Mouse (Mus musculus): Measurements from ENCODE around the gene Rnf182.

The Rnf182 gene

DNA sequence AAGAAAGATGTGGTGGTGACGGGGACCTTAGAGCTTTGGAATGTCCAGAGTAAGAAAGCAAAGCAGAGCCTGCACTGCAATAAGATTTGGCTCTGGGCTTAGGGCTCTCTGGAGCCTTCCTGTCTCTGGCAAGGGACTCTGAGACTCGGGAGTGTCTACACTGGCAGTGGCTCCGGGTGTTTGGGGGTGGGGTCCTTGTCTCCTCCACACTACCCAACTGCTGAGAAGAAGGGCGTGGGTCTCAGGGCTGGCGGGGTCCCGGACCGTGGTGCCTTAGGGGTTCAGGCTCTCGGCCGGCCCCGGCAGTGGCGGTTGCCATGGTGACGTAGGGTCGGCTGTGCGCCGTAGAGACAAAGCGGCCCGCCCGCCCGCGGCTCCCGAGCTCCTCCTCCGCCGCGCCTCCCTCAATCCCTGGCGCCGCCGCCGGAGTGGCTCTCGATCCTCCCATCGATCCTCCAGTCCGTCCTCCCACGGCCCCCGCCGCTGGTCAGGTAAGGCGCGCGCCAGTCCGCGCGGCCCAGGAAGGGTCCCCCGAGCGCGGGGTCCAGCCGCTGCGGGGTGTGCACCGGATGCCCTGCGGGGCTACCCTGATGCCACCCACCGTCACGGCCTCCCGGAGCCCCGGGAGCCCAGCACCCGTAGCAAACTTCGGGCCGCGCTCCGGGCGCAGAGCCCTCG, at the start of gene Rnf182:
Gene Rnf182, plus strand, starts transcription at position 134 of the 678 bp plus-strand sequence.
- peak; percentile 96 for DNase-seq

GRCm38 (mm10) chr13:43566184-43566583, 49.3 kb upstream of the Rnf182 start:
- peak; percentile 89 for DNase-seq

- DNase-seq = peak; percentile 91
Measured at GRCm38 (mm10) chr13:43567141-43567891, 48.2 kb upstream of the Rnf182 start.

DNA sequence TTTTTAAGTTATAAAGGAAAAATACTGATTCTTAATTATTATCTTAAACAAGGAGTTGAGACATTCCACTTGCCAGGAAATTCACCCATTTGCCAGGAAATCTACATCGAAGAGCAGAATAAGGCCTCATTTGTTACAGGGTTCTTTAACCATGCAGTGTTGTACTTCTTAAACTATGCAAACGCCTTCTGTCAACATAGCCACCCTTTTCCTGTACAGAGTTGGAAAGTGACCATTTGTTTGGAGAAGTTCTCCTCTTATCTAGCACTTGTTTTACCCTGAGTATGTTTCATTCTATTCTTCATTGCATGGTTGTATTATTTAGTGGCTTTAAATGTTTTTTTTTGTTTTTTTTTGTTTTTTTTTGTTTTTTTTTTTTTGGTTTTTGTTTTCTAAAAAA, 41.5 kb upstream of the Rnf182 start:
- DNase-seq = no peak

- peak; percentile 53 for DNase-seq
Measured at GRCm38 (mm10) chr13:43575431-43575830, 40.1 kb upstream of the Rnf182 start.

- peak; percentile 74 for DNase-seq
Measured at GRCm38 (mm10) chr13:43577254-43577653, 38.3 kb upstream of the Rnf182 start.

GRCm38 (mm10) chr13:43577766-43578165, 37.7 kb upstream of the Rnf182 start:
- no peak for DNase-seq

- DNase-seq = peak; percentile 93
Measured at GRCm38 (mm10) chr13:43579740-43580139, 35.8 kb upstream of the Rnf182 start.

GRCm38 (mm10) chr13:43580661-43581060, 34.8 kb upstream of the Rnf182 start:
- DNase-seq = peak; percentile 64

DNA sequence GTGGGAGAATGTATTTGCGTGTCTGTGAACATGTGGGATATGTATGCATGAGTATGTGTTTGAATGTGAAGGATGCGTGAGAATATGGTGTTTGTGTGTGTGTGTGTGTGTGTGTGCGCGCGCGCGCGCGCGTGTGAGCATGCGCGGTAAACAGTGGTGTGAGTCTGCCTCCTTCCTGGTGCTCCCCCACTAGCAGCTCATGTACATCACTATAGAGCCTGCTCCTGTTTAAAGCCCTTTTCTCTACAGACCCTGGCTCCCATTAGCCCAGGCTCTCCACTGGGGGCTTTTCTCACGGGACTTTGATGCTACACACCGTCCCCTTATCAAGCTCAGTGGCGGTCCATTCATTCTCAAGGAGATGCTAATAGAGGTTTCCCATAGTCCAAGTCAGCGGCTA, 32.5 kb upstream of the Rnf182 start:
- DNase-seq = peak; percentile 64

DNA sequence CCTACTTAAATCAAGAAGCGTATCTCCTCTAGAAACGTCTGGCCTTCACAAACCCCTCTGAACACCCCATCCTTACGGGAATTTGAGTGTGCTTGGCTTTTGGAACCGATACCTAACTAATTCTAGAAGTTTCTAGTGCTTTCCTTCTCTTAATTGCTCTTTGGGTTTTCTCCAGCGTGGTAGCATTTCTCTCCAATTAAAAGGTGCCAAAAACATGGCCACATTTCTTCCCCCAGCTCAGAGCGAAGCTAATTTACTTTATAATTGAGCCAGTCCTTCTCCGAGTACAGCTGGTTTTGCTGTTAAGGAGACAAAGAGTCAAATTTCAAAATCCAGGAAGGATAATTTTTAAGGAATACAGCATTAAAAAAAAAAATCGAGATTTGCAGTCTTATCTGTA, 32.0 kb upstream of the Rnf182 start:
- peak; percentile 15 for DNase-seq

DNA sequence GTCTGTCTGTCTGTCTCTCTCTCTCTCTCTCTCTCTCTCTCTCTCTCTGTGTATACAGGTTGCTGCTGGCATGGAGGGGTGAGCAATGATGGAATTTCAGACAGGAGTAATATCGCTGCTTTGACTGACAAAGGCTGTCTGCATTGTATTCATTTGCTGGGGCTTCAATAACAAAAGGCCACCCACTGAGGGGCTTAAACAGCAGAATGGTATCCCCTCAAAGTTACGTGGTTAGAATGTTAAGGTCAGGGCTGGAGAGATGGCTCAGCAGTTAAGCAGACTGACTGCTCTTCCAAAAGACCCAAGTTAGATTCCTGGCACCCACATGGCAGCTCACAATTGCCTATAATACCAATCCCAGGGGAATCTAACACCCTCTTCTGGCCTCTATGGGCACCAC, 30.2 kb upstream of the Rnf182 start:
- peak; percentile 18 for DNase-seq

GRCm38 (mm10) chr13:43586966-43587365, 28.5 kb upstream of the Rnf182 start:
- DNase-seq = peak; percentile 19

- peak; percentile 93 for DNase-seq
Measured at GRCm38 (mm10) chr13:43587844-43588840, 27.4 kb upstream of the Rnf182 start.

DNA sequence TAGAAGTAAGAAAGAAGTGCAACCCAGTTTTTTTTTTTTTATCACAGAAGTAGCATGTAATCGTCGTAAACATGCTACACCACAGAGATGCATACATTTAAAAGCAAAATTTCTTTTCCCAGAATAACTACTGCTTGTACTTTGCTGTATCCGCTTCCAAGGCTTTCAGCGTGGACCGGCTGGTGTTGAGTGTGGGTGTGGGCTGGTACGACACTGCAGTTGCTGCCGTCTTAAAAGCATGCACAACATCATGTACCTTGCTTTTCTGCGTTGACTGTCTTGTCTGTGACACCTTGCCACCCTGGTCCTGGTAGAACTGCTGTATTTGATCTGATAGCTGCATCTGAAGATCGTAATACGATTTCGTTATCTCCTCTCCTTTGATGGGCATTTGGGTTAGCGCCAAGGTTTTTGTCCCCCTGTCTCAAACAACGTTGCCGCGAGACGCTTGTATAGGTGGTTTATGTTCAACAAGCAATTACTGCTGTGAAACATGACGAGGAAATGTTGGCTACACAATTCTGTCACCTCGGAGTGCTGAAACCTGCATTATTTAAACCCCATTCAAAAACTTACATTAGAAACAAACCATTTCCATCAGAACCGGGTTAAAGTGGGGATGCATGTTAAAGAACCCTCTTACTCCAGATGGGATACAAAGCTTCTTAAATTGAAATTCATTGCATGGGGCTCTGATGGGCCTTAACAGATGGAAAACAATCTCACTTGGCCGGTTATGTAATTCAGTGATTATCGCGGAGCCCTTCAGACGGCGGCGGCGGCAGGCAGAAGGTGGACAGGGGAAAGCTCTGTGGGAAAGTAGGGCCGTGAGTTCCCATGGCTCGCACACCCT, 23.5 kb upstream of the Rnf182 start:
- DNase-seq = peak; percentile 63

DNA sequence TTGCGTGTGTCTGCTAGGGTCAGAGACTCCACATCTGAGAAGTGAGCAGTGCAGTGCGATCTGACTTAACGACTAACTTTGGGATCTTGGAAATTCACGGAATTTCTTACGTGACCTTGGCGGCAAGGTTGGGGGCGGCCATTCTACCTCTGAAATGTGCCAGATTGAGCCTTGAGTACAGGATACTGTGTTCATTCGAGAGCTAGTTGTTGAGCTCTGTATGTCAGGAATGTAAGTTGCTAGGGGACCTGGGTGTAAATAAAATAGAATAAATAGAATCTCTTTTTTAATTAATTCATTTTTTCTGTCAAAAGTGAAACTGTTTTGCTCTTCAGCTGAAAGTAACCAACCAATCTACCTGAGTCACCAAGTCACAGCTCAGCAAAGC, 22.8 kb upstream of the Rnf182 start:
- peak; percentile 79 for DNase-seq

DNA sequence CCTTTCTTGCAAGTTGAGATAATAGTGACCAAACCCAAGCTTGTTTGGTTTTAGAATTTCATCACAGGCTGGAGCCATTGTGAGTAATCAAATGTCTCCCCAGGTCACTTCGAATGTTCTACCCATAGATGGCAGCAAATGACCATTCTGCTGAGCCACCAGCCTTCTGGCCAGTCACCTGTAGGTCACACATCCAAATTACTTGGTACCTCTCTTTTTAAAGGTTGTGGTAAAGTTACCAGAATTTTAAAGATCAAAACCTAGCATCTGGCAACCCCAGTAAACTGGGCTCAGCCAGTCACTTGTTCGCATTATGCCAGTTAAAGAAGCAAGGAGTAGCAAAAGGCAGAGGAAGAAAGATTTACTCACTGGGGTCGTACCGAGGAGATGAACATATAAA, 19.6 kb upstream of the Rnf182 start:
- DNase-seq = peak; percentile 85

DNA sequence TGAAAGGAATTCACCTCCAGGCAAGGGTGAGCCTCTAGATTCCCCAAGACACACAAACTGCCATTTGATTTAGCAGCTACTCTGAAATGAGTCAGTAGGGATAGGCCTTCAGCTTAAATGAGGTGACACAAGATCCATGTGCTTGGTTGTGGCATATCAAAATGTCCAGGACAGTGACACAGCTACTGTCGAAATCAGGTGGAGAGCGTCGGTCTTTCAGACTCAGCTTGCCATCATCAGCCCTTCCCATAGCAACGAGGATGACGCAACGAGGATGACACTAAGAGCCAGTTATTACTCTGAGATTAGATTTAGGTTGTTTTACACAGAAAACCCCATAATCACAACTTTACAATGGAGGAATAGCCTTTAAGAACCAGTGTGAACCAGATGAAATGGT, 14.5 kb upstream of the Rnf182 start:
- no peak for DNase-seq

DNA sequence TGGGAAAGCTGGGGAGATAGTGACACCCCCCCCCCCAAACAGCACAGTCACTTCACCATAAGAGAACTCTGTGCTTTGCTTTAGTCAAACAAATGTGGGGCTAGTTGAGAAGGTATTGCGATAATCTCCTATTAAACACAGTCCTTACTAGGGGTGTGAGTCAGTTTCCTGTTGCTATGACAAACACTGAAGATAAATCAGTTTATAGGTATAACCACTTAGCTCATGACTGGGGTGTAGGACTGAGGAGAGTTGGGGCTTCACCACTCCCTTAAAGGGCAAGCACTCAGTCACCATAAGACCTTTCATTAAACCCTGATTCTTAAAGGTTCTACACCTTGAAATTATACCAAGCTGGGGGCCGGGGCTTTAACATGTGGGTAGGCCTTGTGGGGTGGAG, 13.1 kb upstream of the Rnf182 start:
- no peak for DNase-seq

- DNase-seq = no peak
Measured at GRCm38 (mm10) chr13:43603042-43603441, 12.5 kb upstream of the Rnf182 start.

DNA sequence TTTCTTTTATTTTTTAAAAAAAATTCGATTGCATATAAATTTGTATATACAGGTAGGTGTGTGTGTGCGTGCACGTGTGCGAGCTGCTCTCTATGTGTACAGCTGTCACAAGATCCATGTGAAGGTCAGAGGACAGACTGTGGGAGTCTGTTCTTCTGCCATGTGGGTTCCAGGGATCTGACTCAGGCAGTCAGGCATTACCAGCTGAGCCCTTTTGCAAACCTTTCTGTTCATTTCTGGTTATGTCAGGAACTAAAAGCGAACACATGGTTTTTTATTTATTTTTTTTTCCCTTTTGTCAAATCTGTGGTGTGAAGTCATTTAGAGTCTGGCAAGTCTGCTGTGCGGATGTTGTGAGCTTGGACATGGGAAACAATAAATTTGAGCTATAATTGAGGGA, 6.7 kb upstream of the Rnf182 start:
- no peak for DNase-seq

- DNase-seq = no peak
Measured at GRCm38 (mm10) chr13:43612040-43612439, 3.5 kb upstream of the Rnf182 start.
